Mouse (Mus musculus): ENCODE measurements around the gene Cnnm1.

Cnnm1 gene

GRCm38 (mm10) chr19:43510436-43511220 lies 70.4 kb downstream of the Cnnm1 start:
- no peak for DNase-seq (ENCODE audit: low spot score in 2 of 2)

GRCm38 (mm10) chr19:43511621-43512620 lies 71.7 kb downstream of the Cnnm1 start:
- DNase-seq (ENCODE audit: low spot score in 2 of 2), result no peak

GRCm38 (mm10) chr19:43513874-43514273 lies 73.6 kb downstream of the Cnnm1 start:
- DNase-seq (ENCODE audit: low spot score in 2 of 2), result no peak

GRCm38 (mm10) chr19:43515668-43516396 lies 75.6 kb downstream of the Cnnm1 start:
- DNase-seq (ENCODE audit: low spot score in 2 of 2), result no peak

- no peak for DNase-seq (ENCODE audit: low spot score in 2 of 2)
Observed at GRCm38 (mm10) chr19:43516397-43517035, 76.3 kb downstream of the Cnnm1 start.

- DNase-seq (ENCODE audit: low spot score in 2 of 2), result no peak
Observed at GRCm38 (mm10) chr19:43517320-43517719, 77.1 kb downstream of the Cnnm1 start.

GRCm38 (mm10) chr19:43517808-43518207 lies 77.6 kb downstream of the Cnnm1 start:
- DNase-seq (ENCODE audit: low spot score in 2 of 2), result no peak

GRCm38 (mm10) chr19:43518261-43518660 lies 78.0 kb downstream of the Cnnm1 start:
- no peak for DNase-seq (ENCODE audit: low spot score in 2 of 2)

GRCm38 (mm10) chr19:43519226-43519625 lies 79.0 kb downstream of the Cnnm1 start:
- no peak for DNase-seq (ENCODE audit: low spot score in 2 of 2)

GRCm38 (mm10) chr19:43520402-43520801 lies 80.2 kb downstream of the Cnnm1 start:
- DNase-seq (ENCODE audit: low spot score in 2 of 2), result no peak

GRCm38 (mm10) chr19:43521362-43521761 lies 81.1 kb downstream of the Cnnm1 start:
- DNase-seq (ENCODE audit: low spot score in 2 of 2), result no peak

GRCm38 (mm10) chr19:43521996-43522395 lies 81.8 kb downstream of the Cnnm1 start:
- DNase-seq (ENCODE audit: low spot score in 2 of 2), result no peak

- DNase-seq (ENCODE audit: low spot score in 2 of 2), result no peak
Observed at GRCm38 (mm10) chr19:43523551-43523950, 83.3 kb downstream of the Cnnm1 start.

GRCm38 (mm10) chr19:43524187-43525103 lies 84.2 kb downstream of the Cnnm1 start, which contains the start of gene Got1:
TSS of gene Got1 (minus strand) at chr19:43524605.
- DNase-seq (ENCODE audit: low spot score in 2 of 2), result peak; percentile 85 to 92

- peak in 1 of 2 experiments; percentile 46 for DNase-seq (ENCODE audit: low spot score in 2 of 2)
Observed at GRCm38 (mm10) chr19:43525104-43525482, 84.9 kb downstream of the Cnnm1 start.

- no peak for DNase-seq (ENCODE audit: low spot score in 2 of 2)
Observed at GRCm38 (mm10) chr19:43525566-43525965, 85.3 kb downstream of the Cnnm1 start.

- DNase-seq (ENCODE audit: low spot score in 2 of 2), result no peak
Observed at GRCm38 (mm10) chr19:43526025-43526424, 85.8 kb downstream of the Cnnm1 start.

GRCm38 (mm10) chr19:43527131-43527530 lies 86.9 kb downstream of the Cnnm1 start:
- no peak for DNase-seq (ENCODE audit: low spot score in 2 of 2)

- no peak for DNase-seq (ENCODE audit: low spot score in 2 of 2)
Observed at GRCm38 (mm10) chr19:43528056-43528587, 87.9 kb downstream of the Cnnm1 start.
